Mouse (Mus musculus) hematopoietic multipotent progenitor cell, adult 10-12 weeks (in vitro differentiated cells): Measurements from ENCODE around the gene Sgtb. TPM values are rescaled to one million over a fixed set of nuclear protein-coding genes. Genes with fewer than 3 reads are reported as not detected.

ENCODE experiments used
- polyA plus RNA-seq: library from polyadenylated mRNA; stranded (reverse); fragments of >175 nt; gene quantifications from 2 replicates; pipeline ENCODE4 v1.2.3, GENCODE M21; 2012; ENCODE audit warnings: low replicate concordance

Sgtb gene
- polyA plus RNA-seq, result 0.35 and 0.48 TPM in 2 replicates

GRCm38 (mm10) chr13:104109288-104109815, at the start of gene Sgtb, which contains the start of gene Nln:
TSS of gene Sgtb (plus strand) at chr13:104109741.
TSS of gene Nln (minus strand) at chr13:104109614.

GRCm38 (mm10) chr13:104177796-104178649, 68.5 kb downstream of the Sgtb start, which contains the start of gene Trappc13:
TSS of gene Trappc13 (minus strand) at chr13:104178469.

GRCm38 (mm10) chr13:104178650-104179121, 69.1 kb downstream of the Sgtb start, which contains the start of gene Trim23:
TSS of gene Trim23 (plus strand) at chr13:104178797.

Other genes starting within 250 kb of the Sgtb start
- gene Erbin, start 189.2 kb upstream of the Sgtb start, polyA plus RNA-seq, result 11.6 and 22.0 TPM in 2 replicates
- 8.7 and 11.8 TPM in 2 replicates for gene Nln, start 127 bp upstream of the Sgtb start, polyA plus RNA-seq
- 0.79 and 3.5 TPM in 2 replicates for gene Trappc13, start 68.7 kb downstream of the Sgtb start, polyA plus RNA-seq
- gene Trim23, start 69.1 kb downstream of the Sgtb start, polyA plus RNA-seq, result 1.4 and 1.8 TPM in 2 replicates
- gene Cenpk, start 118.9 kb downstream of the Sgtb start, polyA plus RNA-seq, result 1.3 TPM in 1 of 2 replicates, not detected in the other
- 1.2 and 3.9 TPM in 2 replicates for gene Ppwd1, start 119.1 kb downstream of the Sgtb start, polyA plus RNA-seq
- 0.87 and 1.0 TPM in 2 replicates for gene Adamts6, start 178.1 kb downstream of the Sgtb start, polyA plus RNA-seq